Mouse (Mus musculus): ENCODE results near the gene Stat1.

Stat1 gene

GRCm38 (mm10) chr1:52137292-52137691 is 18.1 kb downstream of the Stat1 start:
- no peak for DNase-seq

- DNase-seq = no peak
Observed at GRCm38 (mm10) chr1:52140534-52140933, 21.3 kb downstream of the Stat1 start.

GRCm38 (mm10) chr1:52141482-52141881 is 22.2 kb downstream of the Stat1 start:
- DNase-seq = no peak

GRCm38 (mm10) chr1:52142117-52142516 is 22.9 kb downstream of the Stat1 start:
- DNase-seq = no peak

- no peak for DNase-seq
Observed at GRCm38 (mm10) chr1:52143191-52143590, 24.0 kb downstream of the Stat1 start.

GRCm38 (mm10) chr1:52143596-52144156 is 24.4 kb downstream of the Stat1 start:
- no peak for DNase-seq

GRCm38 (mm10) chr1:52144907-52145306 is 25.7 kb downstream of the Stat1 start:
- DNase-seq = no peak

- DNase-seq = peak; percentile 48
Observed at GRCm38 (mm10) chr1:52146214-52146970, 27.2 kb downstream of the Stat1 start.

- DNase-seq = no peak
Observed at GRCm38 (mm10) chr1:52147431-52147830, 28.2 kb downstream of the Stat1 start.

GRCm38 (mm10) chr1:52148178-52148577 is 28.9 kb downstream of the Stat1 start:
- peak; percentile 20 to 58 for DNase-seq

- no peak for DNase-seq
Observed at GRCm38 (mm10) chr1:52148696-52149095, 29.5 kb downstream of the Stat1 start.

GRCm38 (mm10) chr1:52149934-52150346 is 30.7 kb downstream of the Stat1 start:
- no peak for DNase-seq

- DNase-seq = no peak
Observed at GRCm38 (mm10) chr1:52150676-52151075, 31.4 kb downstream of the Stat1 start.

- DNase-seq = no peak
Observed at GRCm38 (mm10) chr1:52151166-52151565, 31.9 kb downstream of the Stat1 start.

- DNase-seq = no peak
Observed at GRCm38 (mm10) chr1:52152369-52152768, 33.1 kb downstream of the Stat1 start.

- DNase-seq = no peak
Observed at GRCm38 (mm10) chr1:52152936-52153335, 33.7 kb downstream of the Stat1 start.

- peak; percentile 51 to 61 for DNase-seq
Observed at GRCm38 (mm10) chr1:52154890-52155289, 35.6 kb downstream of the Stat1 start.

GRCm38 (mm10) chr1:52156351-52156750 is 37.1 kb downstream of the Stat1 start:
- DNase-seq = no peak

- DNase-seq = peak; percentile 25 to 59
Observed at GRCm38 (mm10) chr1:52158040-52158439, 38.8 kb downstream of the Stat1 start.

GRCm38 (mm10) chr1:52158490-52159381 is 39.5 kb downstream of the Stat1 start:
- DNase-seq = peak in 1 of 2 experiments; percentile 25

- DNase-seq = no peak
Observed at GRCm38 (mm10) chr1:52161151-52161550, 41.9 kb downstream of the Stat1 start.

- DNase-seq = no peak
Observed at GRCm38 (mm10) chr1:52163707-52164457, 44.6 kb downstream of the Stat1 start.

Measured in kidney, adult 8-10 months (tissue).